Mouse (Mus musculus): ENCODE data around the gene Gm5416. TPM values are rescaled to one million over a fixed set of nuclear protein-coding genes. Genes with fewer than 3 reads are reported as not detected.
"Not testable (repeated sequence)": the region's sequence is repeated elsewhere in the genome, so short reads cannot be mapped to it uniquely, and the experiment has no call there.

Gm5416 gene
- 0.82 TPM in 1 of 2 replicates, not detected in the other for polyA plus RNA-seq (2015; fragmentation: Nextera tagmentation; extraction: Ambion mirVana)

- no peak for ATAC-seq (ENCODE audit: insufficient number of reproducible peaks, low FRiP score, low TSS enrichment, low read depth)
- no peak within 1 kb of the TSS for H3K9ac ChIP-seq
- H3K4me3 ChIP-seq, result no peak within 1 kb of the TSS
- H3K36me3 ChIP-seq, result no peaks in the 10 kb centered on the region
- no peak within 1 kb of the TSS for H3K4me2 ChIP-seq
- no peaks in the 10 kb centered on the region for H3K4me1 ChIP-seq
- H3K27ac ChIP-seq, result no peak within 1 kb of the TSS
- 69% methylated on average over 2 of the region's 2 CpGs for WGBS
- H3K9me3 ChIP-seq, result no peaks in the 10 kb centered on the region
- H3K27me3 ChIP-seq, result no peaks in the 10 kb centered on the region
Observed at GRCm38 (mm10) chr16:36209967-36210453, at the start of gene Gm5416. Gene Gm5416, plus strand, starts transcription at chr16:36210403.

GRCm38 (mm10) chr16:36167841-36168240 is 42.4 kb upstream of the Gm5416 start:
- H3K9me3 ChIP-seq; H3K4me3 ChIP-seq; H3K27me3 ChIP-seq; H3K4me2 ChIP-seq; H3K27ac ChIP-seq; H3K4me1 ChIP-seq; H3K9ac ChIP-seq; ATAC-seq (ENCODE audit: insufficient number of reproducible peaks, low FRiP score, low TSS enrichment, low read depth); H3K36me3 ChIP-seq: not testable (repeated sequence)
- 78% methylated on average over 9 of the region's 10 CpGs for WGBS

GRCm38 (mm10) chr16:36176108-36176507 is 34.1 kb upstream of the Gm5416 start:
- Histone ChIP-seq H3K27ac (no peak overlapping the region), H3K4me3 (no peak overlapping the region), H3K4me2 (no peak overlapping the region), H3K4me1 (no peaks in the 10 kb centered on the region), H3K27me3 (no peaks in the 10 kb centered on the region), H3K36me3 (no peaks in the 10 kb centered on the region), H3K9ac (no peak overlapping the region), H3K9me3 (no peaks in the 10 kb centered on the region)
- ATAC-seq (ENCODE audit: insufficient number of reproducible peaks, low FRiP score, low TSS enrichment, low read depth), result no peak

- Histone ChIP-seq H3K4me2 (no peak overlapping the region), H3K4me3 (no peak overlapping the region), H3K36me3 (no peaks in the 10 kb centered on the region), H3K27ac (no peak overlapping the region), H3K9ac (no peak overlapping the region), H3K27me3 (no peaks in the 10 kb centered on the region), H3K4me1 (no peaks in the 10 kb centered on the region), H3K9me3 (no peaks in the 10 kb centered on the region)
- no peak for ATAC-seq (ENCODE audit: insufficient number of reproducible peaks, low FRiP score, low TSS enrichment, low read depth)
- 80% methylated on average over 2 of the region's 2 CpGs for WGBS
Observed at GRCm38 (mm10) chr16:36179910-36180309, 30.3 kb upstream of the Gm5416 start.

- not testable (repeated sequence) for H3K27ac ChIP-seq; ATAC-seq (ENCODE audit: insufficient number of reproducible peaks, low FRiP score, low TSS enrichment, low read depth); H3K9me3 ChIP-seq; H3K4me3 ChIP-seq; H3K4me1 ChIP-seq; H3K4me2 ChIP-seq; H3K36me3 ChIP-seq; H3K27me3 ChIP-seq; H3K9ac ChIP-seq
- 71% methylated on average over 4 of the region's 4 CpGs for WGBS
Observed at GRCm38 (mm10) chr16:36183912-36184311, 26.3 kb upstream of the Gm5416 start, which contains the start of gene Gm5483. Gene Gm5483, plus strand, starts transcription at chr16:36184212.

GRCm38 (mm10) chr16:36199226-36199625 is 11.0 kb upstream of the Gm5416 start:
- ATAC-seq (ENCODE audit: insufficient number of reproducible peaks, low FRiP score, low TSS enrichment, low read depth), result no peak
- H3K27ac ChIP-seq, result no peak overlapping the region
- H3K4me1 ChIP-seq, result no peaks in the 10 kb centered on the region
- 63% methylated on average over 19 of the region's 19 CpGs for WGBS
- H3K27me3 ChIP-seq, result no peaks in the 10 kb centered on the region
- H3K4me2 ChIP-seq, result no peak overlapping the region
- no peak overlapping the region for H3K9ac ChIP-seq
- no peaks in the 10 kb centered on the region for H3K36me3 ChIP-seq
- no peak overlapping the region for H3K4me3 ChIP-seq
- no peaks in the 10 kb centered on the region for H3K9me3 ChIP-seq

GRCm38 (mm10) chr16:36203846-36204245 is 6.4 kb upstream of the Gm5416 start:
- Histone ChIP-seq H3K36me3 (no peaks in the 10 kb centered on the region), H3K27ac (no peak overlapping the region), H3K4me2 (no peak overlapping the region), H3K9me3 (no peaks in the 10 kb centered on the region), H3K4me1 (no peaks in the 10 kb centered on the region), H3K9ac (no peak overlapping the region), H3K4me3 (no peak overlapping the region), H3K27me3 (no peaks in the 10 kb centered on the region)
- ATAC-seq (ENCODE audit: insufficient number of reproducible peaks, low FRiP score, low TSS enrichment, low read depth), result no peak
- 69% methylated on average over 5 of the region's 5 CpGs for WGBS

- H3K27ac ChIP-seq; H3K9me3 ChIP-seq; H3K4me3 ChIP-seq; ATAC-seq (ENCODE audit: insufficient number of reproducible peaks, low FRiP score, low TSS enrichment, low read depth); H3K4me2 ChIP-seq; H3K36me3 ChIP-seq; H3K9ac ChIP-seq; H3K27me3 ChIP-seq; H3K4me1 ChIP-seq: not testable (repeated sequence)
- WGBS, result 47% methylated on average over 2 of the region's 2 CpGs
Observed at GRCm38 (mm10) chr16:36205684-36206083, 4.5 kb upstream of the Gm5416 start.

GRCm38 (mm10) chr16:36221168-36221567 is 11.0 kb downstream of the Gm5416 start, which contains the start of gene 2010005H15Rik:
Gene 2010005H15Rik, plus strand, starts transcription at chr16:36221468.
- H3K4me3 ChIP-seq; H3K4me1 ChIP-seq; H3K27ac ChIP-seq; H3K36me3 ChIP-seq; H3K4me2 ChIP-seq; H3K9ac ChIP-seq; H3K9me3 ChIP-seq; ATAC-seq (ENCODE audit: insufficient number of reproducible peaks, low FRiP score, low TSS enrichment, low read depth); H3K27me3 ChIP-seq: not testable (repeated sequence)
- WGBS, result 94% methylated on average over 7 of the region's 7 CpGs

GRCm38 (mm10) chr16:36260585-36260984 is 50.4 kb downstream of the Gm5416 start:
- not testable (repeated sequence) for H3K27me3 ChIP-seq; H3K27ac ChIP-seq; ATAC-seq (ENCODE audit: insufficient number of reproducible peaks, low FRiP score, low TSS enrichment, low read depth); H3K4me3 ChIP-seq; H3K9me3 ChIP-seq; H3K36me3 ChIP-seq; H3K4me1 ChIP-seq; H3K4me2 ChIP-seq; H3K9ac ChIP-seq

Other genes with a start within 250 kb of the Gm5416 start
- 34.8 and 34.9 TPM in 2 replicates for gene Kpna1, start 231.7 kb upstream of the Gm5416 start, polyA plus RNA-seq (2015; fragmentation: Nextera tagmentation; extraction: Ambion mirVana)
- gene Wdr5b, start 169.2 kb upstream of the Gm5416 start, polyA plus RNA-seq (2015; fragmentation: Nextera tagmentation; extraction: Ambion mirVana), result 9.7 and 10.6 TPM in 2 replicates
- gene Fam162a, start 138.8 kb upstream of the Gm5416 start, polyA plus RNA-seq (2015; fragmentation: Nextera tagmentation; extraction: Ambion mirVana), result 729 and 794 TPM in 2 replicates
- 80.8 and 85.0 TPM in 2 replicates for gene Ccdc58, start 138.7 kb upstream of the Gm5416 start, polyA plus RNA-seq (2015; fragmentation: Nextera tagmentation; extraction: Ambion mirVana)
- gene Csta1, start 79.2 kb upstream of the Gm5416 start, polyA plus RNA-seq (2015; fragmentation: Nextera tagmentation; extraction: Ambion mirVana), result 11.5 and 12.5 TPM in 2 replicates
- gene Stfa2l1, start 53.6 kb upstream of the Gm5416 start, polyA plus RNA-seq (2015; fragmentation: Nextera tagmentation; extraction: Ambion mirVana), result 3.0 and 3.1 TPM in 2 replicates
- gene Gm5483, start 26.2 kb upstream of the Gm5416 start, polyA plus RNA-seq (2015; fragmentation: Nextera tagmentation; extraction: Ambion mirVana), result 2.8 and 4.0 TPM in 2 replicates
- gene 2010005H15Rik, start 11.1 kb downstream of the Gm5416 start, polyA plus RNA-seq (2015; fragmentation: Nextera tagmentation; extraction: Ambion mirVana), result 0.51 and 1.4 TPM in 2 replicates
- gene Stfa1, start 66.5 kb downstream of the Gm5416 start, polyA plus RNA-seq (2015; fragmentation: Nextera tagmentation; extraction: Ambion mirVana), result 66.7 and 70.7 TPM in 2 replicates
- gene BC117090, start 123.9 kb downstream of the Gm5416 start, polyA plus RNA-seq (2015; fragmentation: Nextera tagmentation; extraction: Ambion mirVana), result 2.8 and 3.1 TPM in 2 replicates
- gene BC100530, start 157.3 kb downstream of the Gm5416 start, polyA plus RNA-seq (2015; fragmentation: Nextera tagmentation; extraction: Ambion mirVana), result 432 and 436 TPM in 2 replicates
- 2.9 and 6.0 TPM in 2 replicates for gene Stfa2, start 198.1 kb downstream of the Gm5416 start, polyA plus RNA-seq (2015; fragmentation: Nextera tagmentation; extraction: Ambion mirVana)
- gene Stfa3, start 245.0 kb downstream of the Gm5416 start, polyA plus RNA-seq (2015; fragmentation: Nextera tagmentation; extraction: Ambion mirVana), result 115 and 145 TPM in 2 replicates